Mouse (Mus musculus): ENCODE data around the gene Rps19.
"Not testable (repeated sequence)": the region's sequence is repeated elsewhere in the genome, so short reads cannot be mapped to it uniquely, and the experiment has no call there.

Rps19 gene

GRCm38 (mm10) chr7:24883896-24884692, at the start of gene Rps19:
Gene Rps19, plus strand, starts transcription at chr7:24884371.
- in situ Hi-C loops (cut with MboI, MseI), result loop anchor here in 1 of 2 experiments (5.0 to 10.0 kb wide), 2 partner anchors 67 to 499 kb away; no protein-coding TSS in a partner anchor

- in situ Hi-C loops (cut with MboI, MseI), result loop anchor here (5.0 kb wide), 2 partner anchors 678 to 738 kb away; no protein-coding TSS in a partner anchor
These were observed 45.3 kb upstream of the Rps19 start for GRCm38 (mm10) chr7:24838732-24839409.

- in situ Hi-C loops (cut with MboI, MseI), result loop anchor here (5.0 kb wide), 2 partner anchors 678 to 738 kb away; no protein-coding TSS in a partner anchor
These were observed 44.8 kb upstream of the Rps19 start for GRCm38 (mm10) chr7:24839410-24839808.

- in situ Hi-C loops (cut with MboI, MseI), result no loop called here
These were observed 43.8 kb upstream of the Rps19 start for GRCm38 (mm10) chr7:24840331-24840730.

GRCm38 (mm10) chr7:24841009-24841408, 43.2 kb upstream of the Rps19 start:
- in situ Hi-C loops (cut with MboI, MseI), result no loop called here

- in situ Hi-C loops (cut with MboI, MseI), result no loop called here
These were observed 40.0 kb upstream of the Rps19 start for GRCm38 (mm10) chr7:24844144-24844543.

- in situ Hi-C loops (cut with MboI, MseI), result no loop called here
These were observed 39.0 kb upstream of the Rps19 start for GRCm38 (mm10) chr7:24845181-24845580.

- in situ Hi-C loops (cut with MboI, MseI), result no loop called here
These were observed 38.5 kb upstream of the Rps19 start for GRCm38 (mm10) chr7:24845713-24846112.

- in situ Hi-C loops (cut with MboI, MseI), result not testable (repeated sequence)
These were observed 37.6 kb upstream of the Rps19 start for GRCm38 (mm10) chr7:24846576-24846975.

- in situ Hi-C loops (cut with MboI, MseI), result loop anchor here in 1 of 2 experiments (10.0 kb wide), 1 partner anchor 205 kb away; no protein-coding TSS in a partner anchor
These were observed 34.0 kb upstream of the Rps19 start for GRCm38 (mm10) chr7:24850162-24850561.

- in situ Hi-C loops (cut with MboI, MseI), result loop anchor here in 1 of 2 experiments (10.0 kb wide), 1 partner anchor 204 kb away; no protein-coding TSS in a partner anchor
These were observed 33.3 kb upstream of the Rps19 start for GRCm38 (mm10) chr7:24850899-24851303.

GRCm38 (mm10) chr7:24851596-24852325, 32.4 kb upstream of the Rps19 start:
- in situ Hi-C loops (cut with MboI, MseI), result loop anchor here in 1 of 2 experiments (10.0 kb wide), 1 partner anchor 203 kb away; no protein-coding TSS in a partner anchor

- in situ Hi-C loops (cut with MboI, MseI), result loop anchor here in 1 of 2 experiments (10.0 kb wide), 1 partner anchor 202 kb away; no protein-coding TSS in a partner anchor
These were observed 31.5 kb upstream of the Rps19 start for GRCm38 (mm10) chr7:24852557-24853232.

GRCm38 (mm10) chr7:24853233-24853563, 31.0 kb upstream of the Rps19 start:
- in situ Hi-C loops (cut with MboI, MseI), result loop anchor here in 1 of 2 experiments (10.0 kb wide), 1 partner anchor 202 kb away; no protein-coding TSS in a partner anchor

- in situ Hi-C loops (cut with MboI, MseI), result loop anchor here in 1 of 2 experiments (10.0 kb wide), 1 partner anchor 201 kb away; no protein-coding TSS in a partner anchor
These were observed 30.5 kb upstream of the Rps19 start for GRCm38 (mm10) chr7:24853695-24854094.

- in situ Hi-C loops (cut with MboI, MseI), result loop anchor here in 1 of 2 experiments (10.0 kb wide), 1 partner anchor 198 kb away; no protein-coding TSS in a partner anchor
These were observed 27.6 kb upstream of the Rps19 start for GRCm38 (mm10) chr7:24856460-24857120.

GRCm38 (mm10) chr7:24859234-24859633, 24.9 kb upstream of the Rps19 start:
- in situ Hi-C loops (cut with MboI, MseI), result loop anchor here in 1 of 2 experiments (10.0 kb wide), 1 partner anchor 196 kb away; no protein-coding TSS in a partner anchor

- in situ Hi-C loops (cut with MboI, MseI), result no loop called here
These were observed 22.3 kb upstream of the Rps19 start, which contains the start of gene Gm9844 for GRCm38 (mm10) chr7:24861913-24862312. Gene Gm9844, plus strand, starts transcription at chr7:24862213.

GRCm38 (mm10) chr7:24862853-24863252, 21.3 kb upstream of the Rps19 start:
- in situ Hi-C loops (cut with MboI, MseI), result no loop called here

- in situ Hi-C loops (cut with MboI, MseI), result no loop called here
These were observed 20.0 kb upstream of the Rps19 start for GRCm38 (mm10) chr7:24864156-24864555.
